Mouse (Mus musculus): ENCODE results near the gene Mark4.

Gene Mark4

GRCm38 (mm10) chr7:19432475-19432874 lies 26.1 kb downstream of the Mark4 start:
- no peak for DNase-seq

GRCm38 (mm10) chr7:19430402-19430801 lies 28.2 kb downstream of the Mark4 start:
- no peak for DNase-seq

- no peak for DNase-seq
Observed at GRCm38 (mm10) chr7:19429726-19430125, 28.9 kb downstream of the Mark4 start.

- no peak for DNase-seq
Observed at GRCm38 (mm10) chr7:19427999-19428650, 30.5 kb downstream of the Mark4 start.

GRCm38 (mm10) chr7:19426888-19427287 lies 31.7 kb downstream of the Mark4 start:
- no peak for DNase-seq

- DNase-seq = no peak
Observed at GRCm38 (mm10) chr7:19426349-19426748, 32.3 kb downstream of the Mark4 start.

- no peak for DNase-seq
Observed at GRCm38 (mm10) chr7:19424051-19424450, 34.6 kb downstream of the Mark4 start.

- DNase-seq = no peak
Observed at GRCm38 (mm10) chr7:19423083-19423482, 35.5 kb downstream of the Mark4 start.

GRCm38 (mm10) chr7:19420821-19421636 lies 37.6 kb downstream of the Mark4 start:
- DNase-seq = peak; percentile 88

GRCm38 (mm10) chr7:19420121-19420520 lies 38.5 kb downstream of the Mark4 start:
- no peak for DNase-seq

GRCm38 (mm10) chr7:19416590-19416989 lies 42.0 kb downstream of the Mark4 start:
- DNase-seq = no peak

GRCm38 (mm10) chr7:19413525-19413924 lies 45.1 kb downstream of the Mark4 start:
- no peak for DNase-seq

GRCm38 (mm10) chr7:19411783-19412182 lies 46.8 kb downstream of the Mark4 start:
- no peak for DNase-seq

GRCm38 (mm10) chr7:19410766-19411344 lies 47.8 kb downstream of the Mark4 start:
- DNase-seq = no peak

GRCm38 (mm10) chr7:19409753-19410152 lies 48.9 kb downstream of the Mark4 start:
- DNase-seq = no peak

- peak; percentile 79 for DNase-seq
Observed at GRCm38 (mm10) chr7:19405417-19405816, 53.2 kb downstream of the Mark4 start.

- DNase-seq = no peak
Observed at GRCm38 (mm10) chr7:19404476-19404875, 54.1 kb downstream of the Mark4 start, which contains the start of gene Ckm. Gene Ckm (plus strand): TSS chr7:19404776.

- peak; percentile 85 for DNase-seq
Observed at GRCm38 (mm10) chr7:19403731-19404296, 54.8 kb downstream of the Mark4 start, which contains the start of gene Klc3. Gene Klc3 (minus strand): TSS chr7:19404104.

- DNase-seq = no peak
Observed at GRCm38 (mm10) chr7:19402535-19403112, 56.0 kb downstream of the Mark4 start.

- DNase-seq = no peak
Observed at GRCm38 (mm10) chr7:19400946-19401345, 57.7 kb downstream of the Mark4 start.

- peak; percentile 60 for DNase-seq
Observed at GRCm38 (mm10) chr7:19399496-19400280, 58.9 kb downstream of the Mark4 start.

- DNase-seq = no peak
Observed at GRCm38 (mm10) chr7:19394484-19394883, 64.1 kb downstream of the Mark4 start.

Measured in liver (tissue).